Mouse (Mus musculus): ENCODE measurements around the gene Sin3a. TPM values are rescaled to one million over a fixed set of nuclear protein-coding genes. Genes with fewer than 3 reads are reported as not detected.

The Sin3a gene
- polyA plus RNA-seq, 1 experiment from 2014 or later: 26.4 TPM

DNA sequence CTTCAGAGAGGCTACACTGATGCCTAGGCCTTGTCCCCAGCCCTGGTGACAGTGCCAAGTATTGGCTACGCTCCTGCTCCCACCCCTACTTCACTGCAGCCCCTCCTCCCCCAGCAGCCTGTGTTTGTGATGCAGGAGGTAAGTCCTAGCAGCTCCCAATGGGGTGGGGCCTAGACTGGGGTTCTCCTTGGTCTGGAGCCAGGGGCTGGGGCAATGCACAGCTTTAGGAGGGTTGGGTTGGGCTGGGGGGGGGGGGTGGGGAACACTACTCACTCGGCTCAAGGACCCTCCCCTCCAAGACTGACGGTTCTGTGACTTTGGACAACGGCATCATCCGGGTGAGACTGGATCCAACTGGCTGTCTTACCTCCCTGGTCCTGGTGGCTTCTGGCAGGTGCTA lies 67.7 kb downstream of the Sin3a start:
- peaks cover 30% of the 10 kb centered on the region for H3K36me3 ChIP-seq
- no peaks in the 10 kb centered on the region for H3K4me1 ChIP-seq (replicated peaks)
- H3K9ac ChIP-seq: no peak overlapping the region
- H3K4me3 ChIP-seq (replicated peaks): no peak overlapping the region
- ATAC-seq: no peak
- WGBS: 87% methylated on average over 5 of the region's 5 CpGs
- H3K27me3 ChIP-seq (replicated peaks): no peaks in the 10 kb centered on the region
- no peaks in the 10 kb centered on the region for H3K9me3 ChIP-seq
- no peak overlapping the region for H3K27ac ChIP-seq
- H3K4me2 ChIP-seq (replicated peaks): no peak overlapping the region

- H3K36me3 ChIP-seq: peaks cover 30% of the 10 kb centered on the region
- H3K27ac ChIP-seq: no peak overlapping the region
- H3K9me3 ChIP-seq: no peaks in the 10 kb centered on the region
- no peak overlapping the region for H3K9ac ChIP-seq
- ATAC-seq: no peak
- no peak overlapping the region for H3K4me2 ChIP-seq (replicated peaks)
- no peaks in the 10 kb centered on the region for H3K27me3 ChIP-seq (replicated peaks)
- H3K4me3 ChIP-seq (replicated peaks): no peak overlapping the region
- 88% methylated on average over 17 of the region's 17 CpGs for WGBS
- no peaks in the 10 kb centered on the region; the same call in 1 of the 2 replicates for H3K4me1 ChIP-seq (replicated peaks)
These were observed 69.8 kb downstream of the Sin3a start for GRCm38 (mm10) chr9:57141417-57142353.

GRCm38 (mm10) chr9:57143212-57143611 lies 71.4 kb downstream of the Sin3a start:
- WGBS: 85% methylated on average over 11 of the region's 11 CpGs

GRCm38 (mm10) chr9:57144830-57145229 lies 73.0 kb downstream of the Sin3a start:
- ATAC-seq: no peak
- H3K4me2 ChIP-seq (replicated peaks): no peak overlapping the region
- H3K27ac ChIP-seq: no peak overlapping the region
- H3K36me3 ChIP-seq: peaks cover 16% of the 10 kb centered on the region
- 90% methylated on average over 8 of the region's 8 CpGs for WGBS
- no peaks in the 10 kb centered on the region for H3K9me3 ChIP-seq
- no peak overlapping the region for H3K4me3 ChIP-seq (replicated peaks)
- H3K4me1 ChIP-seq (replicated peaks): peaks cover 8% of the 10 kb centered on the region
- H3K27me3 ChIP-seq (replicated peaks): no peaks in the 10 kb centered on the region
- no peak overlapping the region for H3K9ac ChIP-seq

More at GRCm38 (mm10) chr9:57143212-57143611, 71.4 kb downstream of the Sin3a start:
- H3K4me3 ChIP-seq (replicated peaks): no peak overlapping the region
- peaks cover 6% of the 10 kb centered on the region for H3K4me1 ChIP-seq (replicated peaks)
- H3K4me2 ChIP-seq (replicated peaks): no peak overlapping the region
- ATAC-seq: no peak
- H3K9me3 ChIP-seq: no peaks in the 10 kb centered on the region
- H3K27ac ChIP-seq: no peak overlapping the region
- no peaks in the 10 kb centered on the region for H3K27me3 ChIP-seq (replicated peaks)
- no peak overlapping the region for H3K9ac ChIP-seq
- peaks cover 25% of the 10 kb centered on the region for H3K36me3 ChIP-seq

DNA sequence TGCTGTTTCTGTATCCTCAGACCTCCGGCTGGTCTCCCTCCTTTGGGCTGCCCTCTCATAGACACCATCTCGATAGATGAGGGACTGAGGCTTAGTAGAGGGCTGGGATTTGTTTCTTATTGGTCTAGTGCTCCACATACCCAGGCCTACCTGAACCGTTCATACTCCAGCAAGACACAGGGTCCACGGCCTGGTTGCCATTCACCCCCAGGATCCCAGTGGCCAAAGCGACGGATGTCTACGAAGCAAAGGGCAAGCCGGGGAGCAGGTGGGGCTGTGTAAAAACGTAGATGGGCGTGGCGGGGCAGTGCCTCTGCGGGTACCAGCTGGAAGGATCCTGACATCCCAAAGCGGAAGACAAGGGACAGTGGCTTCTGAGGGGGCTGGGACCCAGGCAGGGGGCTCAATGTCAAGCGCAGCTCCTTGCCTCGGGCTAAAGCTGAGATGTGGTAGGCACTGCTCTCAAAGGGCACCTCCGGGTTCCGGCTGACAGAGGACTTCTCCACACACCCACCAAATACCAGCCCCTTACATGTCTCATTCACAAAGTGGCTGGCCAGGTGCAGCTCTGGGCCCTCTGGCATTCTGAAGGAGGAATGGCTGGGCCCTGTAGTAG lies 74.7 kb downstream of the Sin3a start:
- Histone ChIP-seq H3K4me3 (replicated peaks) (no peak overlapping the region), H3K4me1 (replicated peaks) (peaks cover 8% of the 10 kb centered on the region), H3K27ac (no peak overlapping the region), H3K9ac (no peak overlapping the region), H3K4me2 (replicated peaks) (no peak overlapping the region; the same call in 1 of the 2 replicates), H3K9me3 (no peaks in the 10 kb centered on the region), H3K36me3 (peaks cover 11% of the 10 kb centered on the region), H3K27me3 (replicated peaks) (no peaks in the 10 kb centered on the region)
- 86% methylated on average over 17 of the region's 17 CpGs for WGBS
- no peak for ATAC-seq

DNA sequence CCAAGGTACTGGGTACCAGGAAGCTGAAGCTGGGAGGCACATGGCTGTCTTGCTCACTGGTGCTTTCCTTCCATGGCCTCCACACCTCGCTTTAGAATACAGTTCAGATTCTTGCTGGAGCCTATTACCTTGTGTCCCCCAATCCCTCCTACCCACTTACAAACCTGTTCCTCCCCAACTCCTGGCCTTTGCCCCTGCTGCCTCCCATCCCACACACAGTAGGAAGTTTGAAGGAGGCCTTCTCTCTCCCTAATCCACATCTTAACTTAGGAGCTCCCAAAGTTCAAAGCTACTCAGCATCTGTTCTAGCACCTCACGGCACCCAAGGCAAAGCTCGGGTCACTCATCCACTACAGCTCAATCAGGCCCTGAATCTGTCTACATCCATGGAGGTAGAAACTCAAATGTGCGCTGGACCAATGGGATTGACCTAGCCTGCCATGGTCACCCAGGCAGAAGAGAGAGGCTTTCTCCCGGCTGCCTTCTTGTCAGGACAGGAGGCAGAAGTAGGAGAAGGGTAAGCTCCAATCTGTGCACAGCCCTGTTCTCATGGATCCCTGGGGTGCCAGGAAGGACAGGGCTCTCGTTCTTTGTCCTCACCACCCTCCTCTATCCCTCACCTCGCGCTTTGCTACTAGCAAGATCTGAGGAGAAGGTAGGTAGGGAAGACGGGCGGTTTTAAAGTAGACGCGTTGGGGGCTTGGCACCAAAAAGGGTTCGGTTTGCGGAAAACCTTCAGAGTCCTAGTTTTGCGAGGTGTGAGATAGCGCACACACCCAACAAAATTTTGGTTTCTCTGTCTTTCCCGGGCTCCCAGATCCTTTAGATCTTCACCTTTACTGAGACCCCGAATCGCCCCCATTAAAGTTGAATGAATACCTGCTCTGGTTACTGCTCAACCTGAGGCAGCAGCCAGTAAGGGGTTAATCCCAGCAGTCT lies 75.6 kb downstream of the Sin3a start:
- ATAC-seq: peak; percentile 55
- Histone ChIP-seq H3K4me2 (replicated peaks) (peak overlapping the region; percentile 80), H3K4me1 (replicated peaks) (peaks cover 8% of the 10 kb centered on the region), H3K9me3 (no peaks in the 10 kb centered on the region), H3K4me3 (replicated peaks) (peak overlapping the region; percentile 53), H3K36me3 (peaks cover 4% of the 10 kb centered on the region), H3K27me3 (replicated peaks) (no peaks in the 10 kb centered on the region), H3K27ac (peak overlapping the region; percentile 81), H3K9ac (peak overlapping the region; percentile 68)
- 7% methylated on average over 19 of the region's 19 CpGs for WGBS

GRCm38 (mm10) chr9:57148144-57148878 lies 76.5 kb downstream of the Sin3a start, which contains the start of gene Neil1:
Neil1 (minus strand) TSS chr9:57148305.
- peak within 1 kb of the TSS; percentile 81 for H3K27ac ChIP-seq
- H3K4me2 ChIP-seq (replicated peaks): peak within 1 kb of the TSS; percentile 80
- no peaks in the 10 kb centered on the region for H3K9me3 ChIP-seq
- H3K4me1 ChIP-seq (replicated peaks): peaks cover 8% of the 10 kb centered on the region
- H3K27me3 ChIP-seq (replicated peaks): no peaks in the 10 kb centered on the region
- H3K4me3 ChIP-seq (replicated peaks): peak within 1 kb of the TSS; percentile 53
- peaks cover 4% of the 10 kb centered on the region; the same call in 1 of the 2 replicates for H3K36me3 ChIP-seq
- peak; percentile 95 for ATAC-seq
- peak within 1 kb of the TSS; percentile 68 for H3K9ac ChIP-seq
- 2% methylated on average over 27 of the region's 27 CpGs for WGBS

DNA sequence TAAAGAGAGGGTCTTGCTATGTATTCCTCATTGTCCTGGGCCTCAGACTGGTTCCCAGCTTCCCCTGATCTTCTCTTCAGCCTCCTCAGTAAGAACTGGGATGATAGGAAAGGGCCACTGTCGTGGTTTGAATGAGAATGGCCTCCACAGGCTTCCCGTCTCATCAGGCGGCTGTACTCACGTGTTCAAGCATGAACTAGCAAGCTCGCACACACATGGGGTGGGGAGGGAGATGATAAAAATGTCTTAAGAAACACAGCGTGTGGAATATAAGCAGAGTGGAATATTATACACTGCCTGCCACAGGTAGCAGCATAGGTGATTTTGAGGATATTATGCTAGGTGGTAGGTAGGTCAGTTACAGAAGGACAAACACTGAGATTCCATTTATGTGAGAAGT lies 77.2 kb downstream of the Sin3a start:
- peak overlapping the region; percentile 68; the same call in 1 of the 2 replicates for H3K9ac ChIP-seq
- peaks cover 8% of the 10 kb centered on the region for H3K4me1 ChIP-seq (replicated peaks)
- ATAC-seq: no peak
- H3K27me3 ChIP-seq (replicated peaks): no peaks in the 10 kb centered on the region
- 67% methylated on average over 6 of the region's 6 CpGs for WGBS
- H3K9me3 ChIP-seq: no peaks in the 10 kb centered on the region
- peak overlapping the region; percentile 53; the same call in 1 of the 2 replicates for H3K4me3 ChIP-seq (replicated peaks)
- no peak overlapping the region; the same call in 1 of the 2 replicates for H3K27ac ChIP-seq
- peaks cover 4% of the 10 kb centered on the region; the same call in 1 of the 2 replicates for H3K36me3 ChIP-seq
- H3K4me2 ChIP-seq (replicated peaks): peak overlapping the region; percentile 80

DNA sequence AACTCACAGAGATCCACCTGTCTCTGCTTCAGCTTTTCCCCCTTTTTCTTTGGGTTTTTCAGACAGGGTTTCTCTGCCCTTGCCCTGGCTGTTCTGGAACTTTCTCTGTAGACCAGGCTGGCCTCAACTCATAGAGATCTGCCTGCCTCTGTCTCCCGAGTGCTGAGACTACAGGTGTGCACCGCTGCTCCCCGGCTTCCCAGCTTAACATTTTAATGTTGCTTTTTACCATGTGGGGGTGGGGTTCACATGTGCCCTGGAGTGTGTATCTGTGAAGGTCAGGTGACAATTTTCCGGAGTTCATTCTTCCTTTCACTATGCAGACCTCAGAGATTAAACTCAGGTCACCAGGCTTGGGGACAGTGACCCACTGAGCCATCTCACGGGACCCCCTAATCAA lies 78.4 kb downstream of the Sin3a start:
- WGBS: 81% methylated on average over 5 of the region's 5 CpGs
- Histone ChIP-seq H3K4me3 (replicated peaks) (no peak overlapping the region), H3K4me1 (replicated peaks) (peaks cover 8% of the 10 kb centered on the region), H3K9me3 (no peaks in the 10 kb centered on the region), H3K27ac (no peak overlapping the region), H3K9ac (no peak overlapping the region), H3K27me3 (replicated peaks) (no peaks in the 10 kb centered on the region), H3K4me2 (replicated peaks) (no peak overlapping the region), H3K36me3 (no peaks in the 10 kb centered on the region)
- ATAC-seq: no peak

GRCm38 (mm10) chr9:57152331-57152730 lies 80.5 kb downstream of the Sin3a start:
- H3K4me3 ChIP-seq (replicated peaks): no peak overlapping the region
- peaks cover 10% of the 10 kb centered on the region for H3K4me1 ChIP-seq (replicated peaks)
- no peak for ATAC-seq
- 52% methylated on average over 6 of the region's 6 CpGs for WGBS
- H3K4me2 ChIP-seq (replicated peaks): no peak overlapping the region
- H3K27ac ChIP-seq: no peak overlapping the region
- no peaks in the 10 kb centered on the region for H3K9me3 ChIP-seq
- H3K27me3 ChIP-seq (replicated peaks): no peaks in the 10 kb centered on the region
- no peak overlapping the region for H3K9ac ChIP-seq
- no peaks in the 10 kb centered on the region for H3K36me3 ChIP-seq

DNA sequence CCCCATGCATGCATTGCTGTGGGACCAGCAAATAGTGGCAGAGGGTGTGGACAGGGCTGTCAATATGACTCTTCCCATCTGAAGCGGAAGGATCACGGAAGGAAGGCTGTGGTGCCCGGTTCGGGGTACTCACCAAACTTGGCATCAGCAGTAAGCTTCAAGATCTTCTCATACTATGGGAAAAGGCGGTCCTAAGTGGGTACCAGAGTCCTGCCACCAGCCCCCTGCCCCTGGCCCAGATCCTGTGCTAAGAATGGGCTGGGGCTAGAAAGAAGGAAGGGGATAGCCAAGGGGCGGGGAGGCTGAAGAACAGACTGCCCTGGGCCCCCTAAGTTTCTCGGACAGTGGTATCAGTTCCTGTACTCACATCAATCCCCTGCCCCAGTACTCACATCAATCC lies 84.5 kb downstream of the Sin3a start:
- Histone ChIP-seq H3K9ac (no peak overlapping the region), H3K4me1 (replicated peaks) (peaks cover 10% of the 10 kb centered on the region), H3K27me3 (replicated peaks) (no peaks in the 10 kb centered on the region), H3K4me3 (replicated peaks) (no peak overlapping the region), H3K27ac (no peak overlapping the region), H3K9me3 (no peaks in the 10 kb centered on the region), H3K4me2 (replicated peaks) (no peak overlapping the region), H3K36me3 (no peaks in the 10 kb centered on the region)
- 92% methylated on average over 7 of the region's 7 CpGs for WGBS
- ATAC-seq: no peak
